ENCODE assay signal across 8 mouse cellular contexts in genomic region chr4:8380711-8381338, GRCm38 (mm10).
A peak's percentile ranks its signal among the peaks of the same experiment; 100 is the strongest.
DNase-seq lines count a peak whose midpoint lies in the region; ATAC-seq and TF ChIP-seq lines count a peak whose summit lies in the region.
"Had no signal": no experiment of that assay in that cellular context is flagged by ENCODE, and none has a peak within 500 bp of the region (broad histone marks: within the 10 kb centered on the region; RNA-seq: fewer than 3 reads in every experiment).

No protein-coding gene starts in this region.

- H3K27me3 ChIP-seq in E14TG2a.4 (ENCODE audit: insufficient read depth, low read length): no peaks in the 10 kb centered on the region
- no peaks in the 10 kb centered on the region for H3K27me3 ChIP-seq in liver, postnatal 0 days (ENCODE audit: insufficient read depth, low read length)
- no peaks in the 10 kb centered on the region for H3K27me3 ChIP-seq in neural tube, embryonic 15.5 days (replicated peaks)
- H3K27me3 ChIP-seq: liver, embryonic 13.5 days had no signal

- no peaks in the 10 kb centered on the region for H3K36me3 ChIP-seq in E14TG2a.4 (ENCODE audit: insufficient read depth, low read length)
- no peaks in the 10 kb centered on the region for H3K36me3 ChIP-seq in liver, postnatal 0 days (replicated peaks; ENCODE audit: insufficient read depth, low read length)
- no peaks in the 10 kb centered on the region for H3K36me3 ChIP-seq in neural tube, embryonic 15.5 days
- H3K36me3 ChIP-seq: liver, embryonic 13.5 days had no signal

- no peak for TF ChIP-seq EP300 in liver, postnatal 0 days (IDR thresholded peaks at IDR 0.05; ENCODE audit: low read depth)

- no peak overlapping the region for H3K4me3 ChIP-seq in E14TG2a.4 (replicated peaks; ENCODE audit: low read length)
- H3K4me3 ChIP-seq in liver, postnatal 0 days (ENCODE audit: low read depth, low read length): no peak overlapping the region
- no peak overlapping the region for H3K4me3 ChIP-seq in neural tube, embryonic 15.5 days (replicated peaks)
- H3K4me3 ChIP-seq: liver, embryonic 13.5 days had no signal

- ATAC-seq in common myeloid progenitor, adult 5-6 weeks (replicated peaks; ENCODE audit: low read depth, poor library complexity, severe bottlenecking): peak; percentile 80
- peak; percentile 85 for ATAC-seq in granulocyte monocyte progenitor cell, adult 5-6 weeks (replicated peaks; ENCODE audit: poor library complexity, severe bottlenecking)
- ATAC-seq in liver, postnatal 0 days: no peak
- peak; percentile 82 for ATAC-seq in neural tube, embryonic 15.5 days (ENCODE audit: low FRiP score)

- no peak overlapping the region for H3K27ac ChIP-seq in liver, postnatal 0 days (ENCODE audit: low read depth)
- H3K27ac ChIP-seq in neural tube, embryonic 15.5 days (replicated peaks): 0 out of 2 replicates have a peak overlapping the region, but pooled peaks have one; percentile 23
- H3K27ac ChIP-seq: liver, embryonic 13.5 days had no signal

- no peak overlapping the region for H3K9ac ChIP-seq in liver, postnatal 0 days (replicated peaks)
- H3K9ac ChIP-seq in neural tube, embryonic 15.5 days (replicated peaks): no peak overlapping the region
- H3K9ac ChIP-seq: liver, embryonic 13.5 days had no signal

- peak; percentile 50 for TF ChIP-seq CTCF in E14TG2a.4 (conservative IDR thresholded peaks at IDR 0.05; ENCODE audit: low read length)
- TF ChIP-seq CTCF in liver, postnatal 0 days (IDR thresholded peaks at IDR 0.05; ENCODE audit: low read depth): peak; percentile 81

- 51% methylated on average over 5 of the region's 5 CpGs for WGBS in liver, postnatal 0 days (ENCODE audit: insufficient replicate concordance)
- WGBS in neural tube, embryonic 15.5 days: 66% methylated on average over 5 of the region's 5 CpGs

- H3K4me1 ChIP-seq in E14TG2a.4 (replicated peaks; ENCODE audit: low read depth, low read length): no peaks in the 10 kb centered on the region; the same call in 1 of the 2 replicates
- no peaks in the 10 kb centered on the region for H3K4me1 ChIP-seq in liver, postnatal 0 days (ENCODE audit: insufficient read depth)
- peaks cover 8% of the 10 kb centered on the region for H3K4me1 ChIP-seq in neural tube, embryonic 15.5 days
- H3K4me1 ChIP-seq: liver, embryonic 13.5 days had no signal

- peaks cover 12% of the 10 kb centered on the region for H3K9me3 ChIP-seq in E14TG2a.4 (ENCODE audit: low read length)
- H3K9me3 ChIP-seq in liver, postnatal 0 days (ENCODE audit: low read length): no peaks in the 10 kb centered on the region
- no peaks in the 10 kb centered on the region for H3K9me3 ChIP-seq in neural tube, embryonic 15.5 days (replicated peaks)
- H3K9me3 ChIP-seq: liver, embryonic 13.5 days had no signal

- H3K4me2 ChIP-seq in liver, postnatal 0 days (ENCODE audit: low read depth, low read length): no peak overlapping the region
- no peak overlapping the region for H3K4me2 ChIP-seq in neural tube, embryonic 15.5 days
- H3K4me2 ChIP-seq: liver, embryonic 13.5 days had no signal

- DNase-seq in T-cell, adult 2 months (ENCODE audit: low spot score): peak; percentile 51
- DNase-seq in kidney, adult 8-10 months: peak; percentile 43 to 49
- DNase-seq in liver, postnatal 0 days: peak; percentile 51
- DNase-seq: liver, embryonic 13.5 days had no signal
